Mouse (Mus musculus): Measurements from ENCODE around the gene Gm34653. TPM values are rescaled to one million over a fixed set of nuclear protein-coding genes. Genes with fewer than 3 reads are reported as not detected.

The Gm34653 gene
- polyA plus RNA-seq (2015; fragmentation: Illumina TruSeq; extraction: RNeasy Lipid Tissue Mini Kit (QIAGEN cat#74804); ENCODE audit: insufficient read depth, low replicate concordance) = not detected

DNA sequence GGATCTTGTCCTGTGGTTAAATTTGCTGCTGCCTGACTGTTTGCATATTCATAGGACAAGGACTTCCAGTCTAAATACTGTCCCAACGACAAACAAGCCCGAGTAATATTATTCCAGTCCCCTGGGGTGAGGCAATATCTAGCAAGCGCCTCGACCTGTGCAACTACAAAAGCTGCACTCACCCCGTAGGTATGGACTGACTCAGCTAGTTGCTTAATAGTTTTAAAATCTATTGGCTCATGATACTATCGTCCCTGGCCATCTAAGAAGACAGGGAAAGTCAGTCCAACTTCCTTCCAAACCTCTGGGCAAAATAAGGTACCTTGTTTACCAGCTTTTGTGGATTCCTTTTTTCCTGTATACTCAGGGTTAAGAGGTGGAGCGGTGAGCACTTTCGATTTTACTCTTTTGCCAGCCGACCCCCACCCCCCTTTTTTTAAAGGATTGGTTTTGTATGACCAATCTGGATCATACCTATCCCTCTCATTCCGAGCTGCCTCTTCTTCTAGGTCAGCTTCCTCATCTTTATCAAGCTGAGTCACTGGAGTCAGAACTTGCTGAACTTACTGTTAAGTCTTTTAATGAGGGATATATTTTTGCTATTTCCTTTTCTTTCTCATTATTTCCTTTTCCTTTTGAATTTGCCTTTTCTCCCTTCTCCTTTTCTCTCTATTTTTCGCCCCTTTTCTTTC, at the start of gene Gm34653:
Gm34653 (plus strand) TSS at position 242 of the 692 bp plus-strand sequence.

GRCm38 (mm10) chr2:34799357-34800256, 33.2 kb upstream of the Gm34653 start, which contains the start of gene Rabepk:
Gene Rabepk, minus strand, starts transcription at chr2:34799912.

DNA sequence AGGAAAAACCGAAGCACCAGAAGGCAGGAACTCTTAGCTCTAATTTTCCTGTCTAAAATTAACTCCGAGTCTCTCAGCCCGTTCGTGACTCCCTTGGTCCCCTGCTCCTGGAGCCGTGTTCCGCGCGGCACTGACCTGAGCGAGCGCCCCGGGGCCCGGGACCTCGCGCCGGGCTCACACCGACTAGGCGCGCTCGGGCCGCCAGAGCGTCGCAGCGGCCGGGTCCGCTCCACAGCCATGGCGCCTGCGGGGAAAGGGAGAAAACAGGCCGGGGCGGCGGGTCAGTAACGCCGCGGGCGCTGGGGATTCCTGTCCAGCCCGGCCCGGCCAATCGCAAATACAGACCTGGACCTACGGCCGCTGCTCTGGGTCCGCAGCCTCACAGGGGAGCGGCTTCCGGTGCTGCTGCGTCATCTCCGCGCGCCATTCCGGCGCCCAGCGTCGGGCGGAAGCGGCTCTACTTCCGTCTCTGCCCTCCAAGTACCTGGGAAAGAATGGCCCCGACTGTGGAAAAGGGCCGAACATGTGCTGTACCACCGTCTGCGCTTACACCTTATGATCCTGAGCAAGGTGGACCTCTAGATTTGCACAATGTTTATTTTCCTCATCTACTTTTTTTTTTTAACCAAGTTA, 6.9 kb upstream of the Gm34653 start, which contains the start of gene Fbxw2:
Fbxw2 (minus strand) TSS at position 485 of the 633 bp plus-strand sequence.

DNA sequence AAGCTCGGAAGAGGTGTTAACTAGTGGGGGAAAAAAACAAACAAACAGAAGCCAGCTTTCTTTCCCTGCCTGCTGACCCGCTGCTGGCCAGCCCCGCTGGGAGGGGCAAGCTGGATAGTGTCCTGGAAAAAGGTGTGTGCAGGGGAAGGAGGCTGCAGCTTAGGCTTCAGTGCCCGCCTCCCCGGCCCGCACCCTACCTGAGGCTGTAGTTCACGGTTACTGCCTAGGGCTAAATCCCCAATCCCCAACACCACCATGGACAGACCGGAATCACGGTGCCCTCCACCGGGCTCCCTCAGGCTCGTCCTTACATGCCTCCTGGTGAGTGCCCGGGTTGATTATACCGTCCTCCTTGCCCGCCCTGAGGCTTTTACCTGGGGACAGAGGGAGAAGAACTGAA, 41.5 kb downstream of the Gm34653 start, which contains the start of gene Cutal:
Cutal (plus strand) TSS at position 126 of the 400 bp plus-strand sequence.

DNA sequence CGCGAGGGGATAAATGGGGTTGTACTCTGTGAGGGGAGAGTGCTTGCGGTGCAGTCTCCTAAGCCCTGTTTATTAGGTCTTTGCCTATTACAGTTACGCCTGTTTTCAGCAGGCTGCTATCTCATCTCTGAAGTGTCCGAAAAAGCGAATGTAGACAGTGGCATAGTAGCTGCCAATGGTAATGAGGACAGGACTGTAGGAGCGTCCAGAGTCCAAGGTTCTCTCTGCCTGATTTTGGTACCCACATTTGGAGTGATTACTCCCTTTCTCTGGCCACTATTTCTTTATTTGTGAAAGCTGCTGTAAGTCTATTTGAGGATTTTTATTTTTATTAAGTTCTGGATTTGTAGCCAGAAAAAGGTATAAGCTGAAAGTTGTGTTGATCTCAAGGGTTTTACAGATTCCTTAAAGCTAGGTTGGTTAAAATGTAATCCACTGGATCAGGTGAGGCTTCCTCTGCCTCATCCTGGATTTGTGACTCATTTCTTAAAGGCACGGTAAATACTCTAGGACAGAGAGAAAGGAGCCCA, 42.1 kb downstream of the Gm34653 start, which contains the start of gene Psmd5:
Psmd5 (minus strand) TSS at position 153 of the 530 bp plus-strand sequence.

Other genes starting within 250 kb of the Gm34653 start
- gene Gapvd1, start 77.8 kb upstream of the Gm34653 start, polyA plus RNA-seq (2015; fragmentation: Illumina TruSeq; extraction: RNeasy Lipid Tissue Mini Kit (QIAGEN cat#74804); ENCODE audit: insufficient read depth, low replicate concordance) = 86.4 TPM
- gene Hspa5, start 61.0 kb upstream of the Gm34653 start, polyA plus RNA-seq (2015; fragmentation: Illumina TruSeq; extraction: RNeasy Lipid Tissue Mini Kit (QIAGEN cat#74804); ENCODE audit: insufficient read depth, low replicate concordance) = 606 TPM
- gene Rabepk, start 33.1 kb upstream of the Gm34653 start, polyA plus RNA-seq (2015; fragmentation: Illumina TruSeq; extraction: RNeasy Lipid Tissue Mini Kit (QIAGEN cat#74804); ENCODE audit: insufficient read depth, low replicate concordance) = 14.7 TPM
- gene Fbxw2, start 6.7 kb upstream of the Gm34653 start, polyA plus RNA-seq (2015; fragmentation: Illumina TruSeq; extraction: RNeasy Lipid Tissue Mini Kit (QIAGEN cat#74804); ENCODE audit: insufficient read depth, low replicate concordance) = 99.4 TPM
- gene Cutal, start 41.4 kb downstream of the Gm34653 start, polyA plus RNA-seq (2015; fragmentation: Illumina TruSeq; extraction: RNeasy Lipid Tissue Mini Kit (QIAGEN cat#74804); ENCODE audit: insufficient read depth, low replicate concordance) = not detected
- 42.6 TPM for gene Psmd5, start 42.0 kb downstream of the Gm34653 start, polyA plus RNA-seq (2015; fragmentation: Illumina TruSeq; extraction: RNeasy Lipid Tissue Mini Kit (QIAGEN cat#74804); ENCODE audit: insufficient read depth, low replicate concordance)
- 7.0 TPM for gene Phf19, start 81.0 kb downstream of the Gm34653 start, polyA plus RNA-seq (2015; fragmentation: Illumina TruSeq; extraction: RNeasy Lipid Tissue Mini Kit (QIAGEN cat#74804); ENCODE audit: insufficient read depth, low replicate concordance)
- gene Traf1, start 128.8 kb downstream of the Gm34653 start, polyA plus RNA-seq (2015; fragmentation: Illumina TruSeq; extraction: RNeasy Lipid Tissue Mini Kit (QIAGEN cat#74804); ENCODE audit: insufficient read depth, low replicate concordance) = 120 TPM
- 0.10 TPM for gene Hc, start 228.4 kb downstream of the Gm34653 start, polyA plus RNA-seq (2015; fragmentation: Illumina TruSeq; extraction: RNeasy Lipid Tissue Mini Kit (QIAGEN cat#74804); ENCODE audit: insufficient read depth, low replicate concordance)

All from spleen, adult 10 weeks (tissue).